Mouse (Mus musculus): ENCODE results near the gene Spaca4. TPM values are rescaled to one million over a fixed set of nuclear protein-coding genes. Genes with fewer than 3 reads are reported as not detected.

Spaca4 gene
- total and polyA plus RNA-seq, 3 experiments = 0.38 TPM; not detected in 2

GRCm38 (mm10) chr7:45749401-45749800 is 23.8 kb upstream of the Spaca4 start:
- Histone ChIP-seq H3K9ac (ENCODE audit: control insufficient read depth, low read depth, low read length, poor library complexity, severe bottlenecking) (no peak overlapping the region), H3K4me3 (ENCODE audit: control insufficient read depth in 1 of 2, insufficient read depth in 1 of 2, low read depth in 2 of 2, low read length in 2 of 2) (no peak overlapping the region), H3K36me3 (ENCODE audit: control insufficient read depth in 1 of 2, insufficient read depth in 2 of 2, low read length in 2 of 2) (no peaks in the 10 kb centered on the region), H3K27me3 (ENCODE audit: control insufficient read depth in 1 of 2, insufficient read depth in 2 of 2, low read length in 2 of 2) (peaks cover 0 to 2% of the 10 kb centered on the region in 2 experiments; a peak in 1 of 4 replicates), H3K4me1 (ENCODE audit: control insufficient read depth in 1 of 2, insufficient read depth in 2 of 2, low read length in 2 of 2) (no peaks in the 10 kb centered on the region), H3K9me3 (replicated peaks; ENCODE audit: insufficient read depth, low read length) (no peaks in the 10 kb centered on the region), H3K27ac (ENCODE audit: control insufficient read depth, low read depth, low read length) (no peak overlapping the region), H3K79me2 (ENCODE audit: control insufficient read depth, insufficient read depth, low read length, poor library complexity) (no peaks in the 10 kb centered on the region)
- DNase-seq (ENCODE audit: low read depth, low spot score) = no peak
- no peak for TF ChIP-seq MXI1 (IDR thresholded peaks at IDR 0.05; ENCODE audit: low read depth, low read length)
- no peak for TF ChIP-seq ZNF384 (IDR thresholded peaks at IDR 0.05; ENCODE audit: low read depth, low read length)
- TF ChIP-seq MYB (IDR thresholded peaks at IDR 0.05; ENCODE audit: low read depth, low read length) = no peak

GRCm38 (mm10) chr7:45748110-45748509 is 22.5 kb upstream of the Spaca4 start:
- no peak for TF ChIP-seq GATA1 (IDR thresholded peaks at IDR 0.05; ENCODE audit: low read depth, low read length)
- TF ChIP-seq POLR2AphosphoS5 (IDR thresholded peaks at IDR 0.05; ENCODE audit: borderline replicate concordance, low read depth, low read length) = no peak
- TF ChIP-seq ZMIZ1 (IDR thresholded peaks at IDR 0.05; ENCODE audit: low read depth, low read length) = no peak
- no peak for TF ChIP-seq MAFK (IDR thresholded peaks at IDR 0.05; ENCODE audit: borderline replicate concordance, low read depth, low read length)
- no peak for TF ChIP-seq NELFE (IDR thresholded peaks at IDR 0.05; ENCODE audit: low read depth, low read length)
- TF ChIP-seq E2F4 (IDR thresholded peaks at IDR 0.05; ENCODE audit: borderline replicate concordance, low read depth, low read length) = no peak
- TF ChIP-seq ZC3H11A (IDR thresholded peaks at IDR 0.05; ENCODE audit: low read depth, low read length) = no peak
- no peak for TF ChIP-seq ETS1 (IDR thresholded peaks at IDR 0.05; ENCODE audit: low read depth, low read length)
- no peak for TF ChIP-seq EP300 (IDR thresholded peaks at IDR 0.05; ENCODE audit: low read depth in 1 of 2, low read length in 2 of 2)
- TF ChIP-seq ZNF384 (IDR thresholded peaks at IDR 0.05; ENCODE audit: low read depth, low read length) = no peak
- no peak for TF ChIP-seq MAX (IDR thresholded peaks at IDR 0.05; ENCODE audit: low read length)
- no peak for TF ChIP-seq BHLHE40 (IDR thresholded peaks at IDR 0.05; ENCODE audit: borderline replicate concordance, low read depth, low read length)
- no peak for TF ChIP-seq RAD21 (IDR thresholded peaks at IDR 0.05; ENCODE audit: low read depth, low read length)
- TF ChIP-seq MAZ (IDR thresholded peaks at IDR 0.05; ENCODE audit: low read depth, low read length) = no peak
- TF ChIP-seq KAT2A (conservative IDR thresholded peaks at IDR 0.05; ENCODE audit: low read depth, low read length) = no peak
- TF ChIP-seq SMC3 (IDR thresholded peaks at IDR 0.05; ENCODE audit: low read depth, low read length) = no peak
- TF ChIP-seq CTCF (IDR thresholded peaks at IDR 0.05 in 2 of 3, conservative IDR thresholded peaks at IDR 0.05 in 1 of 3; ENCODE audit: control insufficient read depth in 1 of 3, insufficient read depth in 1 of 3, low read depth in 2 of 3, low read length in 3 of 3, poor library complexity in 1 of 3, severe bottlenecking in 1 of 3) = no peak
- no peak for TF ChIP-seq POLR2AphosphoS2 (IDR thresholded peaks at IDR 0.05; ENCODE audit: low read length)
- Histone ChIP-seq H3K9me3 (replicated peaks; ENCODE audit: insufficient read depth, low read length) (no peaks in the 10 kb centered on the region), H3K27me3 (ENCODE audit: control insufficient read depth in 1 of 2, insufficient read depth in 2 of 2, low read length in 2 of 2) (0 out of 4 replicates have a peak, but pooled peaks cover 0 to 2% of the 10 kb centered on the region in 2 experiments), H3K4me3 (ENCODE audit: control insufficient read depth in 1 of 2, insufficient read depth in 1 of 2, low read depth in 2 of 2, low read length in 2 of 2) (no peak overlapping the region), H3K36me3 (ENCODE audit: control insufficient read depth in 1 of 2, insufficient read depth in 2 of 2, low read length in 2 of 2) (no peaks in the 10 kb centered on the region), H3K27ac (ENCODE audit: control insufficient read depth, low read depth, low read length) (no peak overlapping the region), H3K9ac (ENCODE audit: control insufficient read depth, low read depth, low read length, poor library complexity, severe bottlenecking) (no peak overlapping the region), H3K79me2 (ENCODE audit: control insufficient read depth, insufficient read depth, low read length, poor library complexity) (no peaks in the 10 kb centered on the region), H3K4me1 (ENCODE audit: control insufficient read depth in 1 of 2, insufficient read depth in 2 of 2, low read length in 2 of 2) (no peaks in the 10 kb centered on the region)
- DNase-seq (ENCODE audit: low read depth, low spot score) = no peak

Measured in MEL (cell line).